Mouse (Mus musculus) urinary bladder, adult 2 months (tissue): Measurements from ENCODE around the gene Cd59a. TPM values are rescaled to one million over a fixed set of nuclear protein-coding genes. Genes with fewer than 3 reads are reported as not detected.
"Not testable (repeated sequence)": the region's sequence is repeated elsewhere in the genome, so short reads cannot be mapped to it uniquely, and the experiment has no call there.

Source experiments
- DNase-seq: peaks from one replicate; pipeline ENCODE4 v3.0.0; 2022; ENCODE audit warnings: low spot score
- polyA plus RNA-seq: library from polyadenylated mRNA; depleted of rRNA; stranded (reverse); fragments of >200 nt; gene quantifications from 2 replicates; pipeline ENCODE4 v1.2.3, GENCODE M21; 2012

The Cd59a gene
- polyA plus RNA-seq, 1 experiment, result 131 TPM

- not testable (repeated sequence) for DNase-seq
Measured at GRCm38 (mm10) chr2:104109021-104109420, 13.4 kb downstream of the Cd59a start.

DNA sequence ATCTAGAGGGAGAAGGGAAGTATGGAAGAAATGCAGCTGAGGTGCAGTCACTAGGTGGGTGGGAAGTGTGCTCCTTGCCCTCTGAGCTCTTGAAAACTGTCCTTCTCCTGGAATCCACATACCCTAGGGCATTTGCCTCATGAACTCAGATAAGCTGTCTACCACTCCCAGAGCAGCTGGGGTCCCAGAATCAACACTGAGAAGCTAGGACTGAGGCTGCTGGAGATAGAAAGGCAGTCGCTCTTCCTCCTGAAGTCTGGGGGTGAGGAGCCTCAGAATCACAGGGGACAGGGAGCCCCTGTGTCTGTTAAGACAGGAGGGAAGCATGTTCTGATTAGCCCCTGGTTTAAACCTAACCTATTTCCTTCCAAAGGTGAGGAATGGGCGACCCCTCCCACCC lies 13.9 kb downstream of the Cd59a start:
- no peak for DNase-seq

DNA sequence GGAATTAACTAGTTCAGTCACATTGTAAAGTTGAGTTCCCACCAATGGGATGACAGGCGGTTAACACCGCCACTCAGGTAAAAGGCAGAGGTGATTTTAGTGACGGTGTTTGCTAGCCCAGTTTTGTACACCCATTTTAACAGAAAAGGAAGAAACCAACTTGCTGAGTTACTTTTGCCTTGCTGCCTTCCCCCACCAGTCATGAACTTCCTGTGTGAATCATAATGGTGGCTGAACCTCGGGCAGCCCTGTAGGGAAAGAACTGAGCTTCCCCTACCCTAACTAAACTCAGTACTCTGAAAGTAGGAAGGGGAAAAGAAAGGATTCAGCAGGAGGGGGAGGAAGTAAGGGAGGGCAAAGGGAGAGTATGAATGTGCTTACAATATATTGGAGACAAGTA lies 14.4 kb downstream of the Cd59a start:
- no peak for DNase-seq

DNA sequence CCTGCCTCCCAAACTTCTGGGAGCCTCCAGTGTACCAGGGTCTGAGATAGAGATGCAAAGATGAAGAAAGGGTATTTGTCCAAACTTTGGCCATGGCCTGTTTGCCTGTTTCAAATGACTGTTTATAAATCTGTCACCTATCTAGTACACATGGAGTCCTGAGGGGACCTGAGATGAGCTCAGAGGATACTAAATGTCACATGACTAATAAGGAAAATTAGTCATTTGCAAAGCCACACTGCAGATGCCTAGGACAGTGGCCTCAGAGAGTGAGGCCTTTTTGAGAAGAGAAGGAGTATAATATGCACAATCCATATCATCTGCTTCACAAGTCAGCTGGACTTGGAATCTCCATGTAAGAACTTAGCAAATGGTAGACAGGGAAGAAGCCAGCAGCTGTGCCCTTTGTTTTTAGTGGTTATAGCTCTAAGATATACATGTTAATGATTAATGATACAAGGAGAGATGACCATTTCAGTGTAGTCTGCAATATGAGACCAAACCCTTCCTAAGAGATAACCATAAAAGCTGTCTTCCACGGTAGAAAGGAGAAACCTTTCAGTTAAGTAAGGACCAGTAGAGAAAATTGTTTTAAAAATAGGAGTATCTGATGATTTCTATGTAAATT lies 15.7 kb downstream of the Cd59a start:
- DNase-seq, result not testable (repeated sequence)

GRCm38 (mm10) chr2:104113563-104113962 lies 18.0 kb downstream of the Cd59a start:
- DNase-seq, result not testable (repeated sequence)

DNA sequence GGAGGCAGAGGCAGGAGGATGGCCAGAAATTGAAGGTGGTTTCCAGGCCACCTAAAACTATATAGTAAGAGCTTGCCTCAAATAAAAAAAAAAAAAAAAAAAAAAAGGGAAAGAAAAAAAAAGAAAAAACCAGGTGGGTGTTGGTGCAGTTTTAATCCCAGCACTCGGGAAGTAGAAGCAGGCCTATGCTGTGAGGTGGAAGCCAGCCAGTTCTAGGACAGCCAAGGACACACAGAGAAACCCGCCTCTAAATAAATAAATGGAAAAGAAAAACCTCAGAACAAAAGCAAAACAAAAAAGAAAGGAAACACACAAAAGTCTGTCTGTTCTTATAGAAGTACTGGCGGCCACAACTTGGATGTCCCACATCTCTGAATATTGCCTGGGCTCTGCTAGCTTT lies 19.3 kb downstream of the Cd59a start:
- DNase-seq, result no peak

- not testable (repeated sequence) for DNase-seq
Measured at GRCm38 (mm10) chr2:104117173-104117572, 21.6 kb downstream of the Cd59a start.

DNA sequence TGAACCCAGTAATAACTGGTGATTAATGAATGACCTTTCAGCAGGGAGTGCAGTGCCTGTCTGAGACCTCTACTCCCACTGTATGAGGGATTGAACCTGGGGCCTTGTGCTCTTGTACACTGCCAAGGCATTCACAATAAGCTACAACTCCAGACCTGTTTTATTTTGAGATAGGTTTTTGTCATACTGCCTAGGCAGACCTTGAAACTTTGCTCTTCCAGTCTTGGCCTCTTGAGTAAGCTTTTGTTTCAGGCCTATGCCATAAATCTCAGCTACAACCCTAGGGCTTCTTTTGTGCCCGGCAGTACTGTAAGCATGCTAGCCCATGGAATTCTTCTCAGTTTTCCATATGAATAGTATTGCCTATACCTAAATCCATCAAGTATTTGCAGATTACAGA lies 23.5 kb downstream of the Cd59a start:
- no peak for DNase-seq

- no peak for DNase-seq
Measured at GRCm38 (mm10) chr2:104120312-104120711, 24.7 kb downstream of the Cd59a start.

GRCm38 (mm10) chr2:104121681-104122504 lies 26.3 kb downstream of the Cd59a start:
- DNase-seq, result no peak

- DNase-seq, result peak; percentile 67
Measured at GRCm38 (mm10) chr2:104122505-104123378, 27.1 kb downstream of the Cd59a start, which contains the start of gene A930018P22Rik. A930018P22Rik (plus strand) TSS chr2:104122769.

GRCm38 (mm10) chr2:104123540-104123939 lies 27.9 kb downstream of the Cd59a start:
- no peak for DNase-seq

GRCm38 (mm10) chr2:104124071-104124470 lies 28.5 kb downstream of the Cd59a start:
- no peak for DNase-seq

GRCm38 (mm10) chr2:104128803-104129531 lies 33.4 kb downstream of the Cd59a start:
- no peak for DNase-seq

GRCm38 (mm10) chr2:104130165-104130564 lies 34.6 kb downstream of the Cd59a start:
- DNase-seq, result no peak

- no peak for DNase-seq
Measured at GRCm38 (mm10) chr2:104130969-104131368, 35.4 kb downstream of the Cd59a start.

DNA sequence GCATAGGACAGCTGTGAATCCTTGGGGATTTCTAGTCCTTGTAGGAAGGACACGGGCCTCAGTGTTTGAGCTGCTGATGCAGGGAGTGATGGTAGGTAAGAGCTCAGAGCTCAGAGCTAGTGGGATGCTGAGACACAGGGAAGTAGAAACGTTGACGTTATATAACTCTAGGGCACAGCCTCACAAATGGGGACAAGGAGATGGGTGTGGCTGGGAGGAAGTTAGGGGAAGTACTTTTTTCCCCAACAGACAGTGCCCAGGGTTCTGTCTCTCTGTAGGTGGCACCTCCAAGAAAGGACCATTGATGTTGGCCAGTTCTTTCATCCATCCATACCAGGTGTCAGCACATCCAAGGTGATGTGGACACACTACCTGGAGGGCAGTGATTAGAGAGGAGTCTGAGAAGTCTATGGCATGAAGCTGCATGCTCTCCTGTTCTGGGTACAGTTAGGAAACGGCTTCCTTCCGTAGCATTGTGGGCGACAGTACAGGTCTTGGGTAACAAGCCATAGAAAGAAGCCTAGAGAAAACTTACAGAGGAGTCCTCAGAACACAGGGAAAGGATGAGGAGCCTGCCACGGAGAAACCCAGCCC lies 36.8 kb downstream of the Cd59a start:
- DNase-seq, result no peak

DNA sequence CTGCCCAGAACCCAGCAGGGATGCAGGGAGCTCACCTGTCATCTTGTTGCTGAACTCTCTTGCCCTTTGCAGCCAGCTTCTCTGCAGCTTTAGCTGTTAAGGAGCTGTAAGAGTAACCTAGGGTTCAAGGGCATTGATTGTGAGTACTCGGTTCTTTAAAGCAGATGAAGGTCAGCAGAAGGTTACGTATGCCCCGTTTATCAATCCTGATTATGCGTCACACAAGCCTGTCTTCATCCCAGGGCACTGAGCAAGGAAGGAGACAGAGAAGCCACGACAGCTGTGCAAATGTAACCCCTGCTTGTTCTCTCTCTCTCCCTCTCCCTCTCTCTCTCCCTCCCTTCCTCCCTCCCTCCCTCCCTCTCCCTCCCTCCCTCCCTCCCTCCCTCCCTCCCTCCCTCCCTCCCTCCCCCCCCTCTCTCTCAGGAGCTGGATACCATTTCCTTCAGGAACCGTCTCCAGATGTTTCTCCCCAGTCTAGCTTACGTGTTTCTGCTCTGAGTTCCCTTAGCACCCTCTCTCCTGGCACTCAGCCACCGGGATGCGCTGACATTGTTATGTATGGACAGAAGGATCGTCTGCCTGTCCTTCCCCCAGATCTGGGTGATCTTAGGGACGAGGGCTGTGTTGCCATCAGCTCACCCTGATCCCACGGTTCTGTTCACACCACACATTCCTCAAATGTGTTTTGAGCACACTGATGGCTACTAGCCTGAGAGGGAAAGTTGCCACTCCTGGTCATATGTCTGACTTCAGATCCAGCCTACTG lies 37.6 kb downstream of the Cd59a start:
- DNase-seq, result no peak

DNA sequence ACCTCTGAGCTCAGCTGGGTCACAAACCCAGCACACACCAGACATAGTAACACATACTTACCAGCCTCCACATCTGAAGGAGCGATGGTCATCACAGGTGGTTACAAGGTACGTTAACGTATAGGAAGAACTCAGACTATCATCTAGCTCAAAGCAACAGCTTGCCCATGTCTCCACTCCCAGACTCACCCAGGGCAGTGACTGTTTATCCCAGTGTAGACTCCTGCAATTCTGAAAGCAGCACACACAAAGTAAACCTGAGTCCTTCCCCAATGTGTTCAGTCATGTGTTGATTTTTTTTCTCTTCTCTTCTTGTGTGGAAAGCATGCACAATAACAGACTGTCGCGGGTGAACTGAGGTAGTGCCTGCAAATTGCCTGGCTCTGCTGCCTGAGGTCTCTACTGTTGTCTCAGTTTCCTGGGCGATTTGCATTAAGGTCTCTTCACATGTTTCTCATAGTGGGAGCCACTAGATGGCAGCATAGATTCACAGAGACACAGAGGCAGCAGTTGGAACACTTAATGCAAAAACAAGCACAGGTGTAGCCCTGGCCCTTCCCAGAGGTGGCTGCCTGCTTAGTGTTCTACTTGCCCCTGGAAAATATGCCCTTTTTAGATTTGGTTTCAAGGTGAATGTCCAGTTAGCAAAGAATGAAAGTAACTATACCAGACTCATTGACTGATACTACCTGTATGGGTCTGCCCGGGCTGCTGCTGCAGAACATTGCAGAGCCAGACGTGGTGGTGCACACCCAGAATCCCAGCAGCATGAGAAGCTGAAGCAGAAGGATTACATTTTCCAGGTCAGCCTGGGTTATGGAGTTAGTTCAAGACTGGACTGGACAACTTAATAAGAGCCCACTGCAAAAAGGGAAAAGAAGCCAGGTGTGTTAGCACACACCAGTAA lies 38.8 kb downstream of the Cd59a start:
- no peak for DNase-seq
